Mouse (Mus musculus) cerebellum, postnatal 10 days (tissue): ENCODE measurements around the gene Fbxo5.

Source experiments
- DNase-seq, 2 experiments: peaks; one replicate each; pipeline ENCODE4 v3.0.0; 2021; ENCODE audit warnings: mixed read lengths in 2 of 2

Gene Fbxo5

GRCm38 (mm10) chr10:5805243-5805730 is at the start of gene Fbxo5:
Fbxo5 (minus strand) TSS chr10:5805600.
- peak; percentile 100 for DNase-seq

GRCm38 (mm10) chr10:5853290-5853868 is 48.0 kb upstream of the Fbxo5 start:
- DNase-seq, result no peak

DNA sequence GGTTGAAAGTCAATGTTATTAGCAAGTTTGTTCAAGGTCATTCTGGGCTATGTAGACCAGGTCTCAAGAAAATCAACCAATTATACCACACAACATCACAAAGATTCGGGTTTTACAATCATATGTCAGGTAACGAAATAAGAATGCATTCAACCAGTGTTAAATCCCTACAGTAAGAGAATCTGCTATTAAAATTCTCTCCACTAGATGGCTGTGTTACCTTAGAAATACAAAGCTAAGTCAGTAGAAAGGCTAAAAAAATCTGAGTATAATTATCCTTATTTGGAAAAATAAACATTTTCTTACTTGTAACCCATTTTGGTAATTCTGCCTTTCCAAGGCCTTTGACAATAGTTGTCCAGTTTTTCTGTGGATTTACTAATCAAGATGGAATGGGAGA is 41.5 kb upstream of the Fbxo5 start:
- DNase-seq, result peak in 1 of 2 experiments; percentile 81

GRCm38 (mm10) chr10:5841369-5841768 is 36.0 kb upstream of the Fbxo5 start:
- peak; percentile 67 to 70 for DNase-seq

DNA sequence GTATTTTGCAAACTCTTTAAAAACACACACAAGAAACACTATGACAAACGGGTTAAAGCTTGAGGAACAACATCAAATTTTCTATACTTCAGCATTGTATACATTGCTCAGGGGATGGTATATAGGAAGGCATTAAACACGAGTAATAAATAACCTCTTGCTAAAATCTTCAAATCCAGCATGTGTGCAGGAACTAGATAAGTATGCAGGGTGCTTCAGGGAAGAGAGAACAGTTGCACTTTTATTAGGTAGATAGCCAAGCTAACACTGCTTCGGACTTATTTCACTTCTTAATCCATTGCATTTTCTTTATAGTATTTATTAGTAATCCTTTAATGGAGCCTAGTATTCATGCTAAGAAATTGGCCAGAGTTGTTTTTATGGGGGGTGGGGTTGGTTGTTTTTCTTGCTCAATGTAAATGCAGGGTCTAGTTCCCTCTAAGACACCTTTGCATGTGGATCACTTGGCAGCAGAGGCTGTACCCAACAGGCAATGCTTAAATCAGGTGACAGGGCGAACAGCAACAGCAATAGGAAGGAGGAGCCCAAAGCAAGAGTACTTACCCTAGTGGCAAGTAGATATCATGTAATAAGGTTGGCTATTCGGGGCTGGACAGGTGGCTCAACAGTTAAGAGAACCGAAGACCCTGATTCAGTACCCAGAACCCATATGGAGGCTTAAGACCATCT is 21.1 kb upstream of the Fbxo5 start:
- no peak for DNase-seq

- peak; percentile 64 to 77 for DNase-seq
Measured at GRCm38 (mm10) chr10:5824779-5825178, 19.4 kb upstream of the Fbxo5 start.

DNA sequence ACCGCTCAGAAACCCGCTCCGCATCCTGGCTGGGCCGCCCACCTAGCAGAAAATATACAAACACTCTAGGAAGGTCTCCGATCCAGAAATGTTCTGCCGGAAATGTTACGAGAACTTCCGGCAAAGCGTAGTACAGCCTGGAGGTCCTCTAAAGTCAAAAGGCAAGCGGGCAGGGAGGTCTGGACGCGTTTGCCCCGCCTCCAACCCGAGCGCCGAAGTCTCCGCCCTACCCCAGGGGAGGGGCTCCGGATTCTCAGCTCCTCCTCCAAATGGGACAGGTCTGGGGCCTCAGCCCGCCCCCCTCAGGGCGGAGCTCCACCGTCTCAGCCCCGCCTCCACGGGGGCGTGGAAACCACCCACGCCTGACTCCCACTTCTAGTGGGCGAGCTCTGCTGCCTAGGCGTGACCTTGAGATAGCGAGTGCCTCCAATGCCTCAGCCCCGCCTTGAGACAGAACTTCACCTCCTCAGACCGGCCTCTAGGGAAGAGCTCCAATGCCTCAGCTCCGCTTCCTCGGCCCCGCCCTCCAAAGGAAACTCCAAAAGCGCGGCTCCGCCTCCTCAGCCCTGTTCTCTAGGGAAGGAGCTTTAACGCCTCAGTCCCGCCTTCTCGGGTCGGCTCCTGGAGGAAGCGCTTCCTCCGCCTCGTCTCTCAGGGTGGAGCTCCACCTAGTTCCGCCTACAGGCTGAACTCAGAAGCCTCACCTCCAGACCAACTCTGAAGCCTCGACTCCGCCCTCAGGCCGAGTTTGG is 18.5 kb upstream of the Fbxo5 start, which contains the start of gene Mtrf1l:
Mtrf1l (minus strand) TSS at position 171 of the 752 bp plus-strand sequence.
- peak; percentile 98 to 99 for DNase-seq

DNA sequence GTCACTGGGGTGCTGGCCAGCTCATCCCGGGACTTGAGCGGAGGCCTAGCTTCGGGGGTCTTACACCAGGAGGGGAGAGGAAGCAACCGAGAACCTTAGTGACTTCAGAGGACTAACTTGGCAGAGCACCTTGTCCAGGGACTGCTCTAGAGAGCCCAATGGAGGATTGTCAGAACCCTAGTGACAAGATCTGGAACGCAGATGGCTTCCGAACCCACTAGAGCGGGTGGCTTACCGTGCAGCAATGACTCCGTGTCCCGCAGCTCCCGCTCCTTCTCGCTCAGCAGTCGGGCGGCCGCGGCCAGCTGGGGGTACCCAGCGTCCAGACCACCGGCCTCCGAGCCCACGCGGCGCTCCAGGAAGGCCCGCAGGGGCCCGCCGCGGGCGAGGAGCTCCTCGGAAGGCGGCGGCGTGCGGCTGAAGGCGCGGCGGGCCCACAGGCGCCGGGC is 17.9 kb upstream of the Fbxo5 start:
- DNase-seq, result peak in 1 of 2 experiments; percentile 58

- DNase-seq, result no peak
Measured at GRCm38 (mm10) chr10:5818772-5819171, 13.4 kb upstream of the Fbxo5 start.

GRCm38 (mm10) chr10:5815968-5816367 is 10.6 kb upstream of the Fbxo5 start:
- no peak for DNase-seq

- no peak for DNase-seq
Measured at GRCm38 (mm10) chr10:5813724-5814123, 8.3 kb upstream of the Fbxo5 start.

- no peak for DNase-seq
Measured at GRCm38 (mm10) chr10:5807683-5808082, 2.3 kb upstream of the Fbxo5 start.

GRCm38 (mm10) chr10:5806996-5807395 is 1.6 kb upstream of the Fbxo5 start:
- no peak for DNase-seq

GRCm38 (mm10) chr10:5806416-5806815 is 1.0 kb upstream of the Fbxo5 start:
- no peak for DNase-seq

GRCm38 (mm10) chr10:5805731-5806307 is 419 bp upstream of the Fbxo5 start:
- peak; percentile 98 to 99 for DNase-seq

GRCm38 (mm10) chr10:5804691-5805156 is 676 bp downstream of the Fbxo5 start:
- DNase-seq, result peak in 1 of 2 experiments; percentile 52

GRCm38 (mm10) chr10:5803739-5804138 is 1.7 kb downstream of the Fbxo5 start:
- peak in 1 of 2 experiments; percentile 20 for DNase-seq

- no peak for DNase-seq
Measured at GRCm38 (mm10) chr10:5802866-5803265, 2.5 kb downstream of the Fbxo5 start.

GRCm38 (mm10) chr10:5800490-5800889 is 4.9 kb downstream of the Fbxo5 start:
- peak in 1 of 2 experiments; percentile 45 for DNase-seq

- no peak for DNase-seq
Measured at GRCm38 (mm10) chr10:5798069-5798468, 7.3 kb downstream of the Fbxo5 start.

DNA sequence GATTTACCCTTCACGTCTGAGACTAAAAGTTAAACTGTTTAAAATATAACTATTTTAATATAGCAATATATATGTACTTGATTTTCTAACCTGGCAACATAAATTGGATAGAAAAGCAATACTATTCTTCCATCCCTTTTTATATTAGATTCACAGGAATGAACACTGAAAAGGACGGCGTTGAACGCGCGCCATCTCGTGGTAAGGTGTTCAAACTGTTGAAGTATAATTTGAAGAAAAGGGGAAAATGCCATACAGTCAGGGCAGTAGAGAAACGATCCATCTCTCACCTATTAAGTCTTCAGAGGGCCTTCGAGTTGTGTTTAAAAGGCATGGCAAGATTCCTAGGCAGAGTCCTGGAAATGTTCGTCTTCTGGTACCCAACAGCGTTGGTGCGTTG is 14.7 kb downstream of the Fbxo5 start:
- DNase-seq, result peak; percentile 80 to 83

GRCm38 (mm10) chr10:5786923-5787322 is 18.5 kb downstream of the Fbxo5 start:
- DNase-seq, result peak; percentile 56 to 64
